Mouse (Mus musculus) lung, postnatal 4 days (tissue): ENCODE measurements at regions not wholly inside any gene's neighbourhood (a gene's known extent, or its start where the extent isn't known, plus 50 kb on each side); places are given as distances from the start of the nearest gene placed in this dataset.

Source experiments
- DNase-seq, 2 experiments: peaks; one replicate each; pipeline ENCODE4 v3.0.0; 2021

- no peak for DNase-seq
Observed at GRCm38 (mm10) chr6:98178005-98178404, 164.5 kb downstream of the Gm765 start.

- no peak for DNase-seq
Observed at GRCm38 (mm10) chr6:98149043-98149813, 193.3 kb downstream of the Gm765 start.

GRCm38 (mm10) chr6:98147855-98148254 is 194.7 kb downstream of the Gm765 start:
- no peak for DNase-seq

- DNase-seq = peak in 1 of 2 experiments; percentile 14
Observed at GRCm38 (mm10) chr6:98132931-98133330, 209.6 kb downstream of the Gm765 start.

GRCm38 (mm10) chr6:98125434-98125833 is 217.1 kb downstream of the Gm765 start:
- no peak for DNase-seq

GRCm38 (mm10) chr6:98118355-98119150 is 224.0 kb downstream of the Gm765 start:
- DNase-seq = no peak

- DNase-seq = no peak
Observed at GRCm38 (mm10) chr6:98114327-98115134, 228.0 kb downstream of the Gm765 start.

- DNase-seq = peak; percentile 24 to 27
Observed at GRCm38 (mm10) chr6:98113708-98114107, 228.8 kb downstream of the Gm765 start.

GRCm38 (mm10) chr6:98112495-98113115 is 229.9 kb downstream of the Gm765 start:
- no peak for DNase-seq

- DNase-seq = no peak
Observed at GRCm38 (mm10) chr6:98107123-98107522, 235.4 kb downstream of the Gm765 start.

GRCm38 (mm10) chr6:98105280-98106090 is 237.1 kb downstream of the Gm765 start:
- peak; percentile 37 to 86 for DNase-seq

GRCm38 (mm10) chr6:98104432-98104831 is 238.1 kb downstream of the Gm765 start:
- DNase-seq = no peak

GRCm38 (mm10) chr6:98101023-98101422 is 241.5 kb downstream of the Gm765 start:
- DNase-seq = no peak

GRCm38 (mm10) chr6:98099126-98099525 is 243.4 kb downstream of the Gm765 start:
- DNase-seq = no peak

- DNase-seq = no peak
Observed at GRCm38 (mm10) chr6:98095243-98095642, 247.3 kb downstream of the Gm765 start.

GRCm38 (mm10) chr6:98089185-98089584 is 253.4 kb downstream of the Gm765 start:
- peak in 1 of 2 experiments; percentile 34 for DNase-seq

- DNase-seq = no peak
Observed at GRCm38 (mm10) chr6:98080076-98080475, 262.5 kb downstream of the Gm765 start.
